Mouse (Mus musculus) c-Kit-positive CD71-negative TER-119-negative erythroid progenitor cells, embryonic 14.5 days (primary cell): Measurements from ENCODE around the gene Med26.

Experiments used
- DNase-seq: peaks from one replicate; pipeline ENCODE4 v3.0.0-alpha.2; 2013; ENCODE audit warnings: low read depth

The Med26 gene

DNA sequence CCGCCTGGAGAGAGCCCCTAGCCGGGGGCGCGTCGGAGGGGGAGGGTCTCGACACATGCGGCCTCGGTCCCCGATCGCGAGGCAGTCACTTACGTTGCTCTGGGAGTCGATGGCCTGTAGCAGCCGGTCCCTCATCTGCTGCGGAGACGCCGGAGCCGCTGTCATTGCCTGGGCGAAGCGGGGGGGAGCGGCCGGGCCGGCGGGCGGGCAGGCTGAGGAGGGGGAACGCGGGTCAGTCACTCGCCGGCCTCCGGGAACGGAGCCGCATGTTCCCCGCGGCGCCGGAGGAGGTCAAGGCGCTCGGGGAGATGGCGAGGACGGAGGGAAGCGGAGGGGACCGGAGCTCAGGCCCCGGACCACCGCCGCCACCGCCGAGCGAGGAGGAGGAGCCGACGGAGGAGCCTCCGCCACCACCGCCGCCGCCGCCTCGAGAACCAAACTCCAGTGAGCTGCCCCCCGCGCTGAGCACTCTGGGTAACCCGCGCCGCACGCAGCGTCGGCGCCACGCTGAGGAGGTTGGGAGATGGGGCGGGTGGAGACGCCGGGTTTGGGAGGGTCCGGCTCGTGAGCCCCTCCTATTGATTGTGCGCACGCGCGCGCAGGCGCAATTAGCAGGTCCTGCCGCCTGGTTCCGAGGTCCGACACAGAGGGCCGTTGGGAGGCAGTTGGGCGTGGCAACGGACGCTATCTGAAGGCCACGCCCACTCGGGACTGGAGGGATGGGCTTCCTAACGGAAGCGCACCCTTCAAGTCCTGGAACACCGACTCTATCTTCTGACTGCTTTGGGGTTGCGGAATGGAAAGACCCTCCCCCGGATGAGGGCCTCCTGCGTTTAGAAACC, at the start of gene Med26:
TSS of gene Med26 (minus strand) at position 469 of the 842 bp plus-strand sequence.
- peak; percentile 98 for DNase-seq

- DNase-seq = no peak
Measured at GRCm38 (mm10) chr8:72590198-72590597, 42.1 kb upstream of the Med26 start.

- DNase-seq = no peak
Measured at GRCm38 (mm10) chr8:72589286-72589685, 41.2 kb upstream of the Med26 start.

GRCm38 (mm10) chr8:72588865-72589264, 40.8 kb upstream of the Med26 start:
- DNase-seq = no peak

DNA sequence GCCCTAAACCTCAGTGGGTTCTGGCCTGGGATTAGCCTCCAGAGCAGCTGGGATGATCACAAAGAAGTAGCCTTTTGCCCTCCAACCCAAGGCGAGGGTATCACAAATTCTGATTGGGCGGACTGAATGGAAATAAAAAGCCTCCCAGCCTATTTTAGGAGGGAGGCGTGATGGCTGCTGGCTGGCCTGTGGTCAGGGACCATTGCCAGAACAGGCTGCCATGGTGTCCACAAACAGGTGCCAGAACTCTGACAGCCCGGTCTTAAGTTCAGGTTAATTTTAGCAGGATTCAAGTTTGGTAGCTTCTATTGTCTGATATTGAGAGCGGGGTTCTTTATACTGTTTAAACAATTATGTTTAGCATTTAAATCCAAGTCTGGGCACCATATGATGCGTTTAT, 39.7 kb upstream of the Med26 start:
- no peak for DNase-seq

GRCm38 (mm10) chr8:72584390-72584789, 36.3 kb upstream of the Med26 start:
- no peak for DNase-seq

DNA sequence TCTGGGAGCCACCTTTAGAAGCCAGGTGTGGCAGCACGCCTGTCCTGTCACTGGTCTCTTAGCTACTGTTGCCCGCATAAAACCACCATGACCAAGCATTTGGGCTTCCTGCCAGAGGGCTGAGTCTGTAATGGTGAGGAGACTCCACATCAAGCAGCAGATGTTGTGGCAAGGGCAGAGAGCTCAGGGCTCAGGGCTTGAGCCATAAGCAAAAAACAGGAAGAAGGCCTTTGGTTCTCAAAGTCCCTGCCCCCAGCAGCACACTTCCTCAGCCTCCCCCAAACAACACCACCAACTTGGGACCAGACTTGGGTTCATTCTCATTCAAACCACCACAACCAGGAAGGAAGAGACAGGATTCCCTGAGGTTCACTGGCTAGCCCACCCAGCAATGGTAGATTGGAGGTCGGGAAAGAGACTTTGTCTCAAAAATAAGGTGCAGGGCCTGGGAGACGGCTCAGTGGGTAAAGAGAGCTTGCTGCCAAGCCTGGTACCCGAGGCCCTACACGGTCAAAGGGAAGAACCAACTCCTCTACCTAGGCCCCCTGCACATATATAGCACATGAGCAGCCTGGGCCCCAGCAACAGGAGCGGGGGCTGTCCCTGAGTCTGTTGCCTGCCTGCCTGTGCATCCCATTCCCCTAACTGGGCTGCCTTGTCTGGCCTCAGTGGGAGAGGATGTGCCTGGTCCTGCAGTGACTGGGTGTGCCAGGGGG, 35.1 kb upstream of the Med26 start:
- DNase-seq = peak; percentile 54

DNA sequence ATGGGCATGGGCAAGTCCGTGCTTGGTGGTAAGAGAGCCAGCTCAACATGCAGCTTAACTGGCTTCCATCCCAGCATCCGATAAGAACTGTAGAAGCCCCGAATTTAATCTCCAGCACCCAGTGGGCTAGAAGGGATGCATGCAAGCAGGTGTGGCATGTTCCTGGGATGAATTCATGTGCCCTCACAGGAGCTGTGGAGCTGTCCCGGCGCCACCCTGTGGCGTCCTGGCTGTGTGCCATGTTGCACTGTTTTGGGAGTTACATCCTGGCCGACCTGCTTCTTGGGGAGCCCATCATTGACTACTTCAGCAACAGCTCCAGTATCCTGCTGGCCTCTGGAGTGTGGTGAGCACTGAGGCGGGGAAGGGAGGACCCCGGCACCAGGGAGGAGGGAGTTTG, 31.3 kb upstream of the Med26 start:
- DNase-seq = no peak

GRCm38 (mm10) chr8:72577941-72578340, 29.9 kb upstream of the Med26 start:
- DNase-seq = no peak

- DNase-seq = no peak
Measured at GRCm38 (mm10) chr8:72577266-72577665, 29.2 kb upstream of the Med26 start.

DNA sequence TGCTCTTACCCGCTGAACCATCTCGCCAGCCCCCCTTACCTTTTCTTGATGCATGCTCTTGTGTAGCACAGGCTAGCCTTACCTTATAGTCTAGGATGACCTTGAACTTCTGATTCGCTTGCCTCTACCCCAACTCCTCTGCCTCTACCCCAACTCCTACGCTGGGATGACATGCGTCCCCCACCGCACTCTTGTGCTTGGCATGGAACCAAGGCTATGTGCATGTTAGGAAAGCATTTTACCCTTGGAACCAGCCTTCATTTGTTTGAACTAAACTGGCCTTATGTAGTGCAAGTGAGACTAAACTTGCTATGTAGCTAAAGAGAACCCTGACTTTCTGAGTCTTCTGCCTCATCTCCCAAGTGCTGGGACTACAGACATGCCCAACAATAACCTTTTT, 27.8 kb upstream of the Med26 start:
- DNase-seq = no peak

DNA sequence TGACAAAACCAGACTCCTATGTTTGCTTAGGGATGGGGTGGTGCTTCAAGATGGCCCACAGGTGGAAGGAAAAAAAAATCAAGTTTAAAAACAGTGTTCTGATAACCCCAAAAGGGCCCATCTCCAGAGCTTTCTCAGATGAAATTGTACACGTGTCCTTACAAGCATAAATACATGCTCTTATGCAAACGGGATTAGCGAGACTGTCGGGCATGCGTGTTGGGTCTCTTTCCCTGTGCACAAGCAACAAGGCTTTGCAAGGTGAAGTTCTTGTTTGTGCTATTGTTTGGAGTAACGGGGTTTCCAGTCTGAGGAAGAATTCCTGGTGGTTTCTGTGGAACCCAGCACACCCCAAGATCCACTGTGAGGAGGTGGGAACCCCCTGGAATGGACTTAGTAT, 25.4 kb upstream of the Med26 start:
- no peak for DNase-seq

GRCm38 (mm10) chr8:72572507-72572906, 24.4 kb upstream of the Med26 start:
- DNase-seq = no peak

DNA sequence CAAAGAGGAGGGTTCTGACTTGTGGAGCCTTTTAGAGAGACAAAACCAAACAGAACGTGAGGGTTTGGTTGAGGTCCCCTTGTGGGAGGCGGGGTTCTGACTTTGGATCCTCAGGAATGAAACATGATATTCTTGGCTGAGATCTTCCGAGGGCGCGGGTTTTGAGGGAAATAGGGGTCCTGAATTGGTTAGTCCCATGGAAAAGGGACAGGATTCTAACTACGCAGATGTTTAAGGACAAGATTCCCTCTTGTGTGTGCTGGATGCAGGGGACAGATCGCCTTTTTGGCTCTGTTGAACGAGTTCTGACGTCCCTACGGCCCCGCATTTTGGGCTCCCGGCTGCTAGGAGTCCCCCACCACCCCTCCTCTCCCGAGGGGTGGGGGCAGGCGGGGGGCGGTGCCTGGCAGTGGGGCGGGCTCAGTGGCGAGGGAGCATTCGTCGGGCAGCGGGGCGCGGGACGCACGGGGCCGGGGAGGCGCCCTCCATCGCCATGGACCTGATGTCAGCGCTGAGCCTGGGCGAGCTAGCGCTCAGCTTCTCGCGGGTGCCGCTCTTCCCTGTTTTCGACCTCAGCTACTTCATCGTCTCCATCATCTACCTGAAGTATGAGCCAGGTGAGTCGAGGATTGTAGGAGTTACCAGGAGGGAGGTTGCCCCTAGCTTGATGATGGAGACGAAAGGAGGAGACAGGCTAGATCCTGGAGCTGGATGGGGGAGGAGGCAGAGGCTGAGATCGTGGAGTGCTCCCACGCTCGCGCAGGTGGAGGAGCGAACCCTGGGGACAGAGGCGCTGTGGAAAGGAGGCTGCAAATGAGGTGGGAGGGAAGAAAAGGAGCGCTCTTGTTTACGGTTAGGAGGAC, 23.8 kb upstream of the Med26 start, which contains the start of gene Tmem38a:
TSS of gene Tmem38a (plus strand) at position 445 of the 863 bp plus-strand sequence.
- DNase-seq = peak; percentile 49

GRCm38 (mm10) chr8:72570633-72571610, 22.9 kb upstream of the Med26 start, which contains the start of gene Smim7:
Smim7 (minus strand) TSS chr8:72571088.
- peak; percentile 98 for DNase-seq

DNA sequence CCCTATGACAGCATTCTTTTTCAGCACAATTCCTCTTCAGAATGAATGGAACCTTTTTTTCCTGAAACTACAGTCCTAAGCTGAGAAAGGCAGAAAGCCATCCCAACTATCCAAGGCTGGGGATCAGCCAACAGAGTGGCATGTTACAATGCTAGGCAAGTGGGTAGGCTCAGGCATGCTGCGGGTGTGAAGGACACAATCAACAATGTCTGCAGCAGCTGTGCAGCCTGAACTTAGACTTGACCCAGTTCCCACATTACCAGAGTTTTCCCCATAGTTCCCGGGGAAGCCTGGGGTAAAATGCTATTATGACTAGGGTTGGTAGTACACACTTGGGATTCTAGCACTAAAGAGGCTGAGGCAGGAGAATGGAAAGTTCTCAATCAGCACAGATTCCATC, 17.9 kb upstream of the Med26 start:
- no peak for DNase-seq

GRCm38 (mm10) chr8:72561111-72561689, 13.1 kb upstream of the Med26 start:
- no peak for DNase-seq

DNA sequence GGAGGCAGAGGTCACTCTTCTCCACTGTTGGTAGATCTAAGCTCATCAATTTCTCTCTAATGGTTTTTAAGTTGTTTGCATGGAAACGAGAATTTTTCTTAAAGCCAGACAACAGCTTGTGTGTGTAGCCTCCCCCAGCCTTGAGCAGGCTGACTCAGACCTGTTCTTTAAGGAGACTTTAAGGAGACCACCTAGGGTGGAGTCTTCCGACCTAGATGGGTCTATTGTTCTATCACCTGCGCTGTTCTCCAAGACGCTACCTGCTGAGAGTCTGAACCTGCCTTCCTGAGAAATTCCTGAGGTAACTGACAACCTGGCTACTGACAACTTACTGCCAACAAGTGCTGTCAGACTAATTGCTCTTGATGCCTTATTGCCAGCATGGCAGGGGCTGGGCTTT, 7.7 kb upstream of the Med26 start:
- DNase-seq = no peak

GRCm38 (mm10) chr8:72549314-72549892, 1.3 kb upstream of the Med26 start:
- no peak for DNase-seq

DNA sequence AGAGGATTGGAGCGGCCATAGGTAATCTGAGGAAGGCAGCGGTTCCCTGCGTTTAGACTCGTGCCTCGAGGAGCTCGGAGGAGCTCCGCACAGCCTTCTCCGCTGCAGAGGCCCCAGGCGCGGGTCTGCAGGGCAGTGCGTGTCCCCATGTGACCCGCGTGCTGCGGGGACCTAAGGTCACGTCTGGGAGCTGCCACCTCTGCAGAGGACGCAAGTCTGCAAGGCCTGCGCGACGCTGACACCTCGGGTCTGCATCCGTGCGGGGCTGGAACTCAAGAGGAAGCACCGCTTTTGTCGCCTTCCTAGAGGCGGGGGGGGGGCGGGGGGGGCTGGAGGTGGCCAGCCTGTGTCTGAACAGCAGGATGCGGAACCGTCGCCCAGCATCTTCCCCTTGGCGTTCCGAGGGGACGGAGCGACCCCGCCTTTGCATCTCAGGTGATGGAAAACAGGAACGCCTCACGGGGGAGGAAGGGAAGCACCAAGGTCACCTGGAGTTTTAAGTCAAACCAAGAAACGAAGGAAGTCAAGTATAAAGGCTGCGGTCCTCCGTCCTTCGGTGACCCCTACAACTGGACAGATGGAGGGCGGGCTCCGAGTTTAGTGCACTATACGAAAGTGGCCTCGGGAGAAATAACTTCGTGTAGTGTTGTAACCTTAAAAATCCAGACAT, 709 bp upstream of the Med26 start:
- no peak for DNase-seq
